Mouse (Mus musculus): ENCODE measurements at regions not wholly inside any gene's neighbourhood (a gene's known extent, or its start where the extent isn't known, plus 50 kb on each side); places are given as distances from the start of the nearest gene placed in this dataset.

GRCm38 (mm10) chr14:76253850-76254249 is 143.2 kb downstream of the Nufip1 start:
- TF ChIP-seq CTCF (IDR thresholded peaks at IDR 0.05; ENCODE audit: low read depth, low read length): no peak
- no peak for TF ChIP-seq POLR2A (IDR thresholded peaks at IDR 0.05; ENCODE audit: extremely low read depth, insufficient read depth, low read length)

Measured in liver, adult 2 months (tissue).